Mouse (Mus musculus): ENCODE measurements around the gene Crhr2. TPM values are rescaled to one million over a fixed set of nuclear protein-coding genes. Genes with fewer than 3 reads are reported as not detected.
A peak's percentile ranks its signal among the peaks of the same experiment; 100 is the strongest.

Crhr2 gene
- polyA plus RNA-seq, 1 experiment from 2014 or later = 6.9 TPM

DNA sequence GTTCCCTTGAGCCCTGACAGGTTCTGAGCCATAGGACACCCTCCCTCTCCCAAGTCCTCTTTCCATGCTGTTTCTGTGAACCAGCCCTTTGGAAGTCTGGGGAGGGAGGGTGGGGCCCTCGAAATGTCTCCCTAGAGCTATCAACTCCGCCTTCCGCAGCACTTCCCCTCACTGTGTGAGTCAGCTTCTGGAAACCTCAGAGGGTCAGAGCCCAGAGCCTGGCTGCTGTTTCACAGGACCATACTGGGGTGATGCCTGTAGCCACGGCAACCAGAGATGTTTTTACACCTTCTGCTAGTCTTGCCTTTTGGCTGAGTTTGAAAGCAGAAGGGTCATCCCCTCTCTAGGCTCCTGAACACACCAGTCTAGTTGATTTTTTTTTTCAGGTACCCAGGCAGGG is 9.8 kb downstream of the Crhr2 start:
- Histone ChIP-seq H3K9ac (no peak overlapping the region), H3K4me2 (no peak overlapping the region), H3K27me3 (replicated peaks) (peaks cover 45% of the 10 kb centered on the region), H3K27ac (replicated peaks) (no peak overlapping the region), H3K9me3 (no peaks in the 10 kb centered on the region), H3K36me3 (no peaks in the 10 kb centered on the region), H3K4me3 (no peak overlapping the region), H3K4me1 (peaks cover 2% of the 10 kb centered on the region)
- 26% methylated on average over 4 of the region's 4 CpGs for WGBS
- ATAC-seq (ENCODE audit: extremely low read depth, insufficient number of reproducible peaks, low FRiP score, low TSS enrichment) = no peak

DNA sequence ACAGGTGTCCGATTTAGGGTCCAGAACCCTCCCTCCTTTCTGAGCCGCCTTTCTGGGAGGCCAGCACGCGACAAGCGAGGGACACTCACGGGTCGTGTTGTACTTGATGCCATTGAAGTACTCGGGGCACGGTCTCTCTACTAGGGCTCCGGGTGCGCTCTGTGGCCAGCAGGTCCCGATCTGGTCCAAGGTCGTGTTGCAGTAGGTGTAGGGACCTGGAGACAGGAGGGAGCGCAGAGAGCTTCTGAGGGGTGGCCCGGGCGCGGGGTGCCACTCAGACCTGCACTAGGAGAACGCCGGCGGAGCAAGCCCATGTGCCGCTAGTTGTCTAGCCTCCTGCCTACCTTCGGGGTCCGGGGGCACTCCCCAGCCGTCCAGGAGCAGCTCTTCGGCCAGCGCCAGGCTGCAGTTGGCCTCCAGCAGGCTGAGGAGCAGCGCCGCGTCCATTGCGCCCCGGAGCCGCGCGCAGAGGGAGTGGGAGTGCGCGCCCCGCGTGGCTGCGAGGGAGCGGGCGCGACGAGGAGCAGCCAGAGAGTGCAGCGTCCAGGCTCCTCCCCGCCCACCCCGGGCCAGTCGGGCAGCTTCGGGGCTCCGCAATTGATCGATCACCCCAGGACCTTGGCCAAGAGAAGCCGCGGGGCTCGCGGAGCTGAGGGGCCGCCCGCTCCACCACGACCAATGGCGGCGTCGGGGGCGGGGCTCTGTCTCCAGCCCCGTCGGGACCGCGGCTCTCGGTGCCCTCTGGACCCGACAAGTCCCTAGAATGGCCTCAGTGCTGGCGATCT is 15.3 kb downstream of the Crhr2 start:
- H3K27ac ChIP-seq (replicated peaks) = no peak overlapping the region
- H3K27me3 ChIP-seq (replicated peaks) = peaks cover 92% of the 10 kb centered on the region
- peak overlapping the region; percentile 94 for H3K4me2 ChIP-seq
- H3K9me3 ChIP-seq = no peaks in the 10 kb centered on the region
- H3K9ac ChIP-seq = peak overlapping the region; percentile 72
- H3K36me3 ChIP-seq = no peaks in the 10 kb centered on the region
- no peak for ATAC-seq (ENCODE audit: extremely low read depth, insufficient number of reproducible peaks, low FRiP score, low TSS enrichment)
- WGBS = 1% methylated on average over 68 of the region's 68 CpGs
- peaks cover 14% of the 10 kb centered on the region for H3K4me1 ChIP-seq
- H3K4me3 ChIP-seq = peak overlapping the region; percentile 67

GRCm38 (mm10) chr6:55108358-55108757 is 24.5 kb downstream of the Crhr2 start:
- Histone ChIP-seq H3K27me3 (replicated peaks) (peaks cover 37% of the 10 kb centered on the region), H3K36me3 (no peaks in the 10 kb centered on the region), H3K4me3 (no peak overlapping the region), H3K9ac (no peak overlapping the region), H3K4me1 (no peaks in the 10 kb centered on the region), H3K9me3 (no peaks in the 10 kb centered on the region), H3K27ac (replicated peaks) (no peak overlapping the region), H3K4me2 (no peak overlapping the region)
- 10% methylated on average over 7 of the region's 7 CpGs for WGBS
- ATAC-seq (ENCODE audit: extremely low read depth, insufficient number of reproducible peaks, low FRiP score, low TSS enrichment) = no peak

GRCm38 (mm10) chr6:55098603-55099002 is 34.2 kb downstream of the Crhr2 start:
- ATAC-seq (ENCODE audit: extremely low read depth, insufficient number of reproducible peaks, low FRiP score, low TSS enrichment) = no peak
- no peaks in the 10 kb centered on the region for H3K36me3 ChIP-seq
- no peak overlapping the region for H3K4me3 ChIP-seq
- H3K4me2 ChIP-seq = no peak overlapping the region
- H3K9me3 ChIP-seq = no peaks in the 10 kb centered on the region
- H3K27ac ChIP-seq (replicated peaks) = no peak overlapping the region
- peaks cover 13% of the 10 kb centered on the region for H3K4me1 ChIP-seq
- WGBS = 64% methylated on average over 5 of the region's 5 CpGs
- no peak overlapping the region for H3K9ac ChIP-seq
- peaks cover 5% of the 10 kb centered on the region; the same call in 1 of the 2 replicates for H3K27me3 ChIP-seq (replicated peaks)

- Histone ChIP-seq H3K27me3 (replicated peaks) (peaks cover 5% of the 10 kb centered on the region; the same call in 1 of the 2 replicates), H3K9me3 (no peaks in the 10 kb centered on the region), H3K4me3 (no peak overlapping the region), H3K4me1 (peaks cover 13% of the 10 kb centered on the region), H3K9ac (no peak overlapping the region), H3K36me3 (no peaks in the 10 kb centered on the region), H3K27ac (replicated peaks) (no peak overlapping the region), H3K4me2 (no peak overlapping the region)
- ATAC-seq (ENCODE audit: extremely low read depth, insufficient number of reproducible peaks, low FRiP score, low TSS enrichment) = 0 out of 2 replicates have a peak, but pooled peaks have one; percentile 5
- WGBS = 46% methylated on average over 5 of the region's 5 CpGs
Measured at GRCm38 (mm10) chr6:55098030-55098429, 34.8 kb downstream of the Crhr2 start.

DNA sequence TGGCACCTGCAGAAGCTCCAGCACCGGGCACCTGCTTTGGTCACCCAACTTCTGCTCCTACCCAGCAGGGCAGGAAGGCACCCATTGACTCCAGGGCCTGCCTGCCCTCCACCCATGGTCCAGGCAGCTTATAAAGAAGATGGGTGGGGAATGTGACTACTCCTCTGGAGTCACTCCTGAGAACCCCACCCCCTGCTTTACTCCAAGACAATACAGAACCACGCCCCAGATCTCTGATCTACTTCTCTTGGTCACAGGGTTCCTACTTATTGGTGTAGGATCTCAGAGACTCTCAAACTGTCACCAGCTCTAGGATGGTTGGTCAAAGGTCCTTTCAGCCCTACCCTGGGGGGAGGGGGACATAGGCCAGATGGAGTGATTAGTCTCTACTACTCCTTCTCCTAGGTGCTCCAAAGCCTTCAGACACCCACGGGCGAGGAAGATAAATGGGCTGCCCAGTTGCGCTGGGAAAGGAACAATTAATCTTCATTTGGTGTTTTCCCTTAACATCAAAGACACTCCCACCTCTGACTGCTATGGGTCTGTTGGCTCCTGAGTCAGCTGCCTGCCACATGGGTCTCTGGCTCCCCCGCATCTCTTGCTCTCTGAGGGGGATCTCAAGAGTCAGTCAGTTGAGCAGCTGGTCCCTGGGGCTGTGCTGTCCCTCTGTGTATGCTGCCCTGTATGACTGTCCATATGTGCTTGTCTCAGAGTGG is 39.2 kb downstream of the Crhr2 start:
- Histone ChIP-seq H3K27ac (replicated peaks) (no peak overlapping the region), H3K4me2 (no peak overlapping the region), H3K9me3 (no peaks in the 10 kb centered on the region), H3K27me3 (replicated peaks) (peaks cover 13% of the 10 kb centered on the region; the same call in 1 of the 2 replicates), H3K9ac (no peak overlapping the region), H3K4me3 (no peak overlapping the region), H3K36me3 (no peaks in the 10 kb centered on the region), H3K4me1 (peaks cover 11% of the 10 kb centered on the region)
- WGBS = 65% methylated on average over 6 of the region's 6 CpGs
- ATAC-seq (ENCODE audit: extremely low read depth, insufficient number of reproducible peaks, low FRiP score, low TSS enrichment) = no peak

- no peaks in the 10 kb centered on the region for H3K36me3 ChIP-seq
- H3K4me2 ChIP-seq = no peak overlapping the region
- peaks cover 8% of the 10 kb centered on the region; the same call in 1 of the 2 replicates for H3K27me3 ChIP-seq (replicated peaks)
- ATAC-seq (ENCODE audit: extremely low read depth, insufficient number of reproducible peaks, low FRiP score, low TSS enrichment) = no peak
- H3K27ac ChIP-seq (replicated peaks) = no peak overlapping the region
- no peak overlapping the region for H3K4me3 ChIP-seq
- H3K9ac ChIP-seq = no peak overlapping the region
- H3K9me3 ChIP-seq = no peaks in the 10 kb centered on the region
- H3K4me1 ChIP-seq = no peaks in the 10 kb centered on the region
- WGBS = 92% methylated on average over 9 of the region's 9 CpGs
Measured at GRCm38 (mm10) chr6:55091396-55091795, 41.4 kb downstream of the Crhr2 start.

DNA sequence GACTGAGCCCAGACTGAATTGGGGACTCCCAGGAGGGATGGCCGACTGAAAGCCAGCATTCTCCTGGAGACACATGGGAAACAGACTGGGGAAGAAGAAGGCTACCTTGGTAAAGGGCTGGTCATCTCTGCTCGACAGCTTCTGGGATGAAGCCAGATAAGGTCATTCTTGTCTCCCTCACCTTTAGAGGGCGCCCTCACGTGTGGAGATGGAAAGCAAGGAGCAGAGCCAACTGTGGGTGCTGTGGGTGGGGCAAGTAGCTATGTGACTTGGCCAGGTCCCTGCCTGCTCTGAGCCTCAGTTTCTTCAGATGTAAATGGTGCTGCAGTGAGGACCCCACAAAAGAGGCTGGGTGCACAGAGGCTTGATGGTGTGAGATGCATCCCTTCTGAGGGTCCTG is 42.2 kb downstream of the Crhr2 start:
- no peak overlapping the region for H3K27ac ChIP-seq (replicated peaks)
- H3K4me1 ChIP-seq = no peaks in the 10 kb centered on the region
- H3K27me3 ChIP-seq (replicated peaks) = peaks cover 8% of the 10 kb centered on the region; the same call in 1 of the 2 replicates
- ATAC-seq (ENCODE audit: extremely low read depth, insufficient number of reproducible peaks, low FRiP score, low TSS enrichment) = no peak
- no peaks in the 10 kb centered on the region for H3K36me3 ChIP-seq
- H3K9me3 ChIP-seq = no peaks in the 10 kb centered on the region
- H3K4me2 ChIP-seq = no peak overlapping the region
- H3K4me3 ChIP-seq = no peak overlapping the region
- H3K9ac ChIP-seq = no peak overlapping the region
- WGBS = 28% methylated on average over 4 of the region's 4 CpGs

GRCm38 (mm10) chr6:55087355-55087754 is 45.5 kb downstream of the Crhr2 start:
- Histone ChIP-seq H3K9me3 (no peaks in the 10 kb centered on the region), H3K4me3 (no peak overlapping the region), H3K36me3 (no peaks in the 10 kb centered on the region), H3K4me2 (no peak overlapping the region), H3K4me1 (no peaks in the 10 kb centered on the region), H3K27ac (replicated peaks) (no peak overlapping the region), H3K9ac (no peak overlapping the region), H3K27me3 (replicated peaks) (0 out of 2 replicates have a peak, but pooled peaks cover 2% of the 10 kb centered on the region)
- no peak for ATAC-seq (ENCODE audit: extremely low read depth, insufficient number of reproducible peaks, low FRiP score, low TSS enrichment)
- 20% methylated on average over 4 of the region's 4 CpGs for WGBS

GRCm38 (mm10) chr6:55082261-55083051 is 50.4 kb downstream of the Crhr2 start:
- Histone ChIP-seq H3K27ac (replicated peaks) (no peak overlapping the region), H3K36me3 (peaks cover 41% of the 10 kb centered on the region), H3K9me3 (no peaks in the 10 kb centered on the region), H3K4me2 (no peak overlapping the region), H3K4me1 (no peaks in the 10 kb centered on the region), H3K4me3 (no peak overlapping the region), H3K27me3 (replicated peaks) (no peaks in the 10 kb centered on the region), H3K9ac (no peak overlapping the region)
- ATAC-seq (ENCODE audit: extremely low read depth, insufficient number of reproducible peaks, low FRiP score, low TSS enrichment) = no peak
- WGBS = 63% methylated on average over 7 of the region's 7 CpGs

GRCm38 (mm10) chr6:55081379-55081778 is 51.4 kb downstream of the Crhr2 start:
- H3K9ac ChIP-seq = no peak overlapping the region
- peaks cover 51% of the 10 kb centered on the region for H3K36me3 ChIP-seq
- no peaks in the 10 kb centered on the region for H3K27me3 ChIP-seq (replicated peaks)
- no peak overlapping the region for H3K4me3 ChIP-seq
- H3K27ac ChIP-seq (replicated peaks) = no peak overlapping the region
- H3K9me3 ChIP-seq = no peaks in the 10 kb centered on the region
- ATAC-seq (ENCODE audit: extremely low read depth, insufficient number of reproducible peaks, low FRiP score, low TSS enrichment) = no peak
- H3K4me1 ChIP-seq = no peaks in the 10 kb centered on the region
- WGBS = 89% methylated on average over 3 of the region's 3 CpGs
- no peak overlapping the region for H3K4me2 ChIP-seq
